Mouse (Mus musculus): ENCODE data around the gene Gm21312. TPM values are rescaled to one million over a fixed set of nuclear protein-coding genes. Genes with fewer than 3 reads are reported as not detected.
"Not testable (repeated sequence)": the region's sequence is repeated elsewhere in the genome, so short reads cannot be mapped to it uniquely, and the experiment has no call there.

The Gm21312 gene
- polyA plus RNA-seq (2014; fragmentation: Nextera tagmentation; extraction: Ambion mirVana), result not detected in 2 replicates

- not testable (repeated sequence) for H3K9me3 ChIP-seq (replicated peaks; ENCODE audit: control insufficient read depth, low read length); H3K4me2 ChIP-seq (ENCODE audit: low read depth, low read length); H3K4me3 ChIP-seq (ENCODE audit: low read depth, low read length); H3K9ac ChIP-seq (replicated peaks; ENCODE audit: low read length); H3K36me3 ChIP-seq (replicated peaks; ENCODE audit: control insufficient read depth, insufficient read depth, low read depth, low read length); H3K27me3 ChIP-seq (ENCODE audit: control insufficient read depth, insufficient read depth, low read length); H3K27ac ChIP-seq (replicated peaks; ENCODE audit: low read depth, low read length); H3K4me1 ChIP-seq (ENCODE audit: control insufficient read depth, insufficient read depth, low read length); DNase-seq (ENCODE audit: low spot score); ATAC-seq (replicated peaks; ENCODE audit: insufficient number of reproducible peaks, low FRiP score, low TSS enrichment, low read depth)
- no CpG with 5 or more reads among the region's 3 CpGs for WGBS
These were observed at the start of gene Gm21312 for GRCm38 (mm10) chr10:104176724-104177123. TSS of gene Gm21312 (plus strand) at chr10:104177024.

- not testable (repeated sequence) for H3K4me2 ChIP-seq (ENCODE audit: low read depth, low read length); H3K27me3 ChIP-seq (ENCODE audit: control insufficient read depth, insufficient read depth, low read length)
- WGBS, result no CpG with 5 or more reads among the region's 3 CpGs
These were observed 34.1 kb upstream of the Gm21312 start, which contains the start of gene Gm21293 for GRCm38 (mm10) chr10:104142687-104143086. TSS of gene Gm21293 (plus strand) at chr10:104142987.

GRCm38 (mm10) chr10:104151197-104151596 is 25.6 kb upstream of the Gm21312 start, which contains the start of gene Gm6763:
TSS of gene Gm6763 (plus strand) at chr10:104151497.
- not testable (repeated sequence) for H3K4me2 ChIP-seq (ENCODE audit: low read depth, low read length); H3K4me1 ChIP-seq (ENCODE audit: control insufficient read depth, insufficient read depth, low read length); H3K36me3 ChIP-seq (replicated peaks; ENCODE audit: control insufficient read depth, insufficient read depth, low read depth, low read length); H3K9ac ChIP-seq (replicated peaks; ENCODE audit: low read length); H3K27ac ChIP-seq (replicated peaks; ENCODE audit: low read depth, low read length); H3K4me3 ChIP-seq (ENCODE audit: low read depth, low read length); H3K9me3 ChIP-seq (replicated peaks; ENCODE audit: control insufficient read depth, low read length); H3K27me3 ChIP-seq (ENCODE audit: control insufficient read depth, insufficient read depth, low read length); DNase-seq (ENCODE audit: low spot score); ATAC-seq (replicated peaks; ENCODE audit: insufficient number of reproducible peaks, low FRiP score, low TSS enrichment, low read depth)
- no CpG with 5 or more reads among the region's 3 CpGs for WGBS

More at GRCm38 (mm10) chr10:104142687-104143086, 34.1 kb upstream of the Gm21312 start, which contains the start of gene Gm21293:
- H3K36me3 ChIP-seq (replicated peaks; ENCODE audit: control insufficient read depth, insufficient read depth, low read depth, low read length); H3K9ac ChIP-seq (replicated peaks; ENCODE audit: low read length); ATAC-seq (replicated peaks; ENCODE audit: insufficient number of reproducible peaks, low FRiP score, low TSS enrichment, low read depth); H3K4me1 ChIP-seq (ENCODE audit: control insufficient read depth, insufficient read depth, low read length); H3K9me3 ChIP-seq (replicated peaks; ENCODE audit: control insufficient read depth, low read length); DNase-seq (ENCODE audit: low spot score); H3K27ac ChIP-seq (replicated peaks; ENCODE audit: low read depth, low read length); H3K4me3 ChIP-seq (ENCODE audit: low read depth, low read length): not testable (repeated sequence)

- not testable (repeated sequence) for H3K27me3 ChIP-seq (ENCODE audit: control insufficient read depth, insufficient read depth, low read length); H3K4me2 ChIP-seq (ENCODE audit: low read depth, low read length); H3K4me3 ChIP-seq (ENCODE audit: low read depth, low read length); DNase-seq (ENCODE audit: low spot score); H3K27ac ChIP-seq (replicated peaks; ENCODE audit: low read depth, low read length); H3K9ac ChIP-seq (replicated peaks; ENCODE audit: low read length); H3K9me3 ChIP-seq (replicated peaks; ENCODE audit: control insufficient read depth, low read length); H3K4me1 ChIP-seq (ENCODE audit: control insufficient read depth, insufficient read depth, low read length); H3K36me3 ChIP-seq (replicated peaks; ENCODE audit: control insufficient read depth, insufficient read depth, low read depth, low read length); ATAC-seq (replicated peaks; ENCODE audit: insufficient number of reproducible peaks, low FRiP score, low TSS enrichment, low read depth)
- no CpG with 5 or more reads among the region's 3 CpGs for WGBS
These were observed 17.1 kb upstream of the Gm21312 start, which contains the start of gene Gm8764 for GRCm38 (mm10) chr10:104159706-104160105. TSS of gene Gm8764 (plus strand) at chr10:104160006.

DNA sequence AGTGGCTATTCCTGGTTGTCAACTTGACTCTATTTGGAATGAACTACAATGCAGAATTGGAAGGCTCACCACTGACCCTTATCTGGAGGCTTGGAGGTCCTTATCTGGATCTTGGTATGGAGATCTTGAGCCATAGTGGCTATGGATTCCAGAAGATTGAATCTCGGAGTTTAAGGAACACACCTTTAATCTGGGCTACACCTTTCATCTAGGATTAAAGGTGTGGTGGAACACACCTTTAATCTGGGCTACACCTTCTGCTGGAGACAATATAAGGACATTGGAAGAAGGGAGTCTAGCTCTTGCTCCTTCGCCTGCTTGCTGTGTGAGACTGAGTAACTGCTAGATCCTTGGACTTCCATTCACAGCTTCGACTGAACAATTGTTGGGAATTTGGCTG is 8.6 kb upstream of the Gm21312 start, which contains the start of gene Gm21304:
Gm21304 (plus strand) TSS at position 301 of the 400 bp plus-strand sequence.
- H3K9ac ChIP-seq (replicated peaks; ENCODE audit: low read length); H3K27ac ChIP-seq (replicated peaks; ENCODE audit: low read depth, low read length); H3K9me3 ChIP-seq (replicated peaks; ENCODE audit: control insufficient read depth, low read length); H3K4me2 ChIP-seq (ENCODE audit: low read depth, low read length); ATAC-seq (replicated peaks; ENCODE audit: insufficient number of reproducible peaks, low FRiP score, low TSS enrichment, low read depth); H3K27me3 ChIP-seq (ENCODE audit: control insufficient read depth, insufficient read depth, low read length); H3K4me3 ChIP-seq (ENCODE audit: low read depth, low read length); DNase-seq (ENCODE audit: low spot score); H3K4me1 ChIP-seq (ENCODE audit: control insufficient read depth, insufficient read depth, low read length); H3K36me3 ChIP-seq (replicated peaks; ENCODE audit: control insufficient read depth, insufficient read depth, low read depth, low read length): not testable (repeated sequence)
- no CpG with 5 or more reads among the region's 3 CpGs for WGBS

GRCm38 (mm10) chr10:104185233-104185632 is 8.4 kb downstream of the Gm21312 start, which contains the start of gene Gm20765:
TSS of gene Gm20765 (plus strand) at chr10:104185533.
- not testable (repeated sequence) for H3K27ac ChIP-seq (replicated peaks; ENCODE audit: low read depth, low read length); H3K4me3 ChIP-seq (ENCODE audit: low read depth, low read length); H3K9me3 ChIP-seq (replicated peaks; ENCODE audit: control insufficient read depth, low read length); H3K27me3 ChIP-seq (ENCODE audit: control insufficient read depth, insufficient read depth, low read length); H3K4me2 ChIP-seq (ENCODE audit: low read depth, low read length); H3K9ac ChIP-seq (replicated peaks; ENCODE audit: low read length); ATAC-seq (replicated peaks; ENCODE audit: insufficient number of reproducible peaks, low FRiP score, low TSS enrichment, low read depth); H3K36me3 ChIP-seq (replicated peaks; ENCODE audit: control insufficient read depth, insufficient read depth, low read depth, low read length); H3K4me1 ChIP-seq (ENCODE audit: control insufficient read depth, insufficient read depth, low read length); DNase-seq (ENCODE audit: low spot score)
- no CpG with 5 or more reads among the region's 3 CpGs for WGBS

- not testable (repeated sequence) for DNase-seq (ENCODE audit: low spot score); H3K4me3 ChIP-seq (ENCODE audit: low read depth, low read length); H3K27ac ChIP-seq (replicated peaks; ENCODE audit: low read depth, low read length); H3K36me3 ChIP-seq (replicated peaks; ENCODE audit: control insufficient read depth, insufficient read depth, low read depth, low read length); H3K9me3 ChIP-seq (replicated peaks; ENCODE audit: control insufficient read depth, low read length); ATAC-seq (replicated peaks; ENCODE audit: insufficient number of reproducible peaks, low FRiP score, low TSS enrichment, low read depth); H3K4me2 ChIP-seq (ENCODE audit: low read depth, low read length); H3K9ac ChIP-seq (replicated peaks; ENCODE audit: low read length); H3K4me1 ChIP-seq (ENCODE audit: control insufficient read depth, insufficient read depth, low read length); H3K27me3 ChIP-seq (ENCODE audit: control insufficient read depth, insufficient read depth, low read length)
- WGBS, result no CpG with 5 or more reads among the region's 3 CpGs
These were observed 16.9 kb downstream of the Gm21312 start, which contains the start of gene Gm4340 for GRCm38 (mm10) chr10:104193742-104194141. TSS of gene Gm4340 (plus strand) at chr10:104194042.

GRCm38 (mm10) chr10:104209655-104210054 is 32.8 kb downstream of the Gm21312 start:
- ATAC-seq (replicated peaks; ENCODE audit: insufficient number of reproducible peaks, low FRiP score, low TSS enrichment, low read depth) (no peak), DNase-seq (ENCODE audit: low spot score) (no peak)
- Histone ChIP-seq H3K4me1 (ENCODE audit: control insufficient read depth, insufficient read depth, low read length) (no peaks in the 10 kb centered on the region), H3K4me2 (ENCODE audit: low read depth, low read length) (no peak overlapping the region), H3K27me3 (ENCODE audit: control insufficient read depth, insufficient read depth, low read length) (no peaks in the 10 kb centered on the region), H3K9ac (replicated peaks; ENCODE audit: low read length) (no peak overlapping the region), H3K27ac (replicated peaks; ENCODE audit: low read depth, low read length) (no peak overlapping the region), H3K4me3 (ENCODE audit: low read depth, low read length) (no peak overlapping the region), H3K36me3 (replicated peaks; ENCODE audit: control insufficient read depth, insufficient read depth, low read depth, low read length) (no peaks in the 10 kb centered on the region; the same call in 1 of the 2 replicates), H3K9me3 (replicated peaks; ENCODE audit: control insufficient read depth, low read length) (no peaks in the 10 kb centered on the region)
- 80% methylated on average over 1 of the region's 1 CpGs for WGBS
